Mouse (Mus musculus): ENCODE results near the gene Zfp846.

Zfp846 gene

GRCm38 (mm10) chr9:20638552-20638951 lies 57.5 kb downstream of the Zfp846 start:
- DNase-seq, result no peak

- DNase-seq, result no peak
Measured at GRCm38 (mm10) chr9:20639486-20639885, 58.4 kb downstream of the Zfp846 start.

GRCm38 (mm10) chr9:20641501-20641900 lies 60.4 kb downstream of the Zfp846 start:
- DNase-seq, result no peak

- peak; percentile 80 for DNase-seq
Measured at GRCm38 (mm10) chr9:20642101-20642895, 61.2 kb downstream of the Zfp846 start, which contains the start of gene Ubl5. TSS of gene Ubl5 (plus strand) at chr9:20642878.

GRCm38 (mm10) chr9:20642896-20643466 lies 61.9 kb downstream of the Zfp846 start:
- peak; percentile 90 for DNase-seq

GRCm38 (mm10) chr9:20643781-20644180 lies 62.7 kb downstream of the Zfp846 start:
- no peak for DNase-seq

GRCm38 (mm10) chr9:20644360-20645081 lies 63.4 kb downstream of the Zfp846 start, which contains the start of gene Fbxl12:
TSS of gene Fbxl12 (minus strand) at chr9:20644767.
- peak; percentile 83 for DNase-seq

- DNase-seq, result peak; percentile 27
Measured at GRCm38 (mm10) chr9:20645121-20645520, 64.0 kb downstream of the Zfp846 start.

GRCm38 (mm10) chr9:20651602-20652259 lies 70.6 kb downstream of the Zfp846 start, which contains the start of gene Pin1:
TSS of gene Pin1 (plus strand) at chr9:20652095.
- DNase-seq, result peak; percentile 100

GRCm38 (mm10) chr9:20652260-20652658 lies 71.2 kb downstream of the Zfp846 start:
- no peak for DNase-seq

GRCm38 (mm10) chr9:20653859-20654258 lies 72.8 kb downstream of the Zfp846 start:
- no peak for DNase-seq
